Mouse (Mus musculus) adrenal gland (tissue): ENCODE data around the gene Msmp.

Source experiments
- microRNA-seq, 2 experiments: library from miRNA; unstranded; fragments of <30 nt; microRNA quantifications; one replicate each; pipeline ENCODE4; 2019

Gene Msmp

Small RNA genes within 50 kb of the gene (microRNA-seq; reads per million reads assigned to microRNA genes)
- gene Gm25262, result 0.12 to 0.23 reads per million in 2 experiments
